1 mouse cellular context compared by ENCODE assay signal in the genomic region with DNA sequence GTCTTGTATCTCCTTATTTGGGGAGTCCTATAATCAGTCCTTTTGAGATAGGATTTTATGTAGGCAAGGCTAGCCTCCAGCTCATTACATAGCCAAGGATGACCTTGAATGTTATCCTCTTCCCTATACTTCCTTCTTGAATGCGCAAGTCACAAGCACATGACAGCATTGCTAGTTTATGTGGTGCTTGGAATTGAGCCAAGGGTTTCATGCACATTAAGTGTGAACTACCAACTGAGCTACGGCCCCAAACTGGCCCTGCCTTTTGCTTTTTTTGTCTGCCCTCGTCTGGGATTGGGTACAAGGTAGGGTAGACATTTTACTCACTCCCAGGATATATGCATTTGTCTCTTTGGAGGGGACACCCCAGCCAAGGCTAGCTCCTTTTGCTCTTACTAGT.
TF ChIP-seq lines count a peak whose summit lies in the region.

No protein-coding gene starts in this region.

TF ChIP-seq in MEL, 35 proteins besides CTCF, POLR2A, EP300 and RAD21:
- TF ChIP-seq E2F4 (IDR thresholded peaks at IDR 0.05; ENCODE audit: borderline replicate concordance, low read depth, low read length) (no peak), TBP (IDR thresholded peaks at IDR 0.05; ENCODE audit: low read depth, low read length) (no peak), POLR2AphosphoS2 (IDR thresholded peaks at IDR 0.05; ENCODE audit: low read length) (no peak), TAL1 (IDR thresholded peaks at IDR 0.05; ENCODE audit: low read length) (no peak), ZMIZ1 (IDR thresholded peaks at IDR 0.05; ENCODE audit: low read depth, low read length) (no peak), UBTF (IDR thresholded peaks at IDR 0.05; ENCODE audit: borderline replicate concordance, insufficient read depth, low read depth, low read length) (no peak), MXI1 (IDR thresholded peaks at IDR 0.05; ENCODE audit: low read depth, low read length) (no peak), JUND (IDR thresholded peaks at IDR 0.05; ENCODE audit: low read depth, low read length) (no peak)
TF ChIP-seq in MEL: peak in this region for 0.
